Mouse (Mus musculus): ENCODE data around the gene Spert. TPM values are rescaled to one million over a fixed set of nuclear protein-coding genes. Genes with fewer than 3 reads are reported as not detected.

Spert gene
- total and polyA plus RNA-seq, 3 experiments, result 0.66 TPM; not detected in 2

GRCm38 (mm10) chr14:75540216-75540995, 52.5 kb downstream of the Spert start:
- H3K4me1 ChIP-seq (ENCODE audit: insufficient read depth, low read depth, low read length), result no peaks in the 10 kb centered on the region
- ATAC-seq (ENCODE audit: extremely low read depth, insufficient number of reproducible peaks, low FRiP score, poor library complexity, severe bottlenecking), result no peak
- no peaks in the 10 kb centered on the region for H3K27me3 ChIP-seq (ENCODE audit: insufficient read depth, low read length)
- DNase-seq (ENCODE audit: low spot score), result no peak
- no peaks in the 10 kb centered on the region for H3K9me3 ChIP-seq (replicated peaks)
- no peak for TF ChIP-seq POLR2AphosphoS5 (IDR thresholded peaks at IDR 0.05; ENCODE audit: insufficient replicate concordance, low read depth, low read length)
- no peak for TF ChIP-seq TAL1 (conservative IDR thresholded peaks at IDR 0.05; ENCODE audit: low read depth, low read length)
- no peak for TF ChIP-seq GATA2 (IDR thresholded peaks at IDR 0.05; ENCODE audit: borderline replicate concordance, low read depth, low read length)
- TF ChIP-seq CTCF (IDR thresholded peaks at IDR 0.05; ENCODE audit: low read depth, low read length), result no peak
- TF ChIP-seq GATA1 (IDR thresholded peaks at IDR 0.05; ENCODE audit: borderline replicate concordance, low read length), result no peak
- no peaks in the 10 kb centered on the region for H3K36me3 ChIP-seq (replicated peaks)
- no peak overlapping the region for H3K4me3 ChIP-seq (ENCODE audit: low read depth, low read length)

GRCm38 (mm10) chr14:75539205-75539604, 53.7 kb downstream of the Spert start:
- no peak overlapping the region for H3K4me3 ChIP-seq (ENCODE audit: low read depth, low read length)
- H3K4me1 ChIP-seq (ENCODE audit: insufficient read depth, low read depth, low read length), result no peaks in the 10 kb centered on the region
- ATAC-seq (ENCODE audit: extremely low read depth, insufficient number of reproducible peaks, low FRiP score, poor library complexity, severe bottlenecking) (no peak), DNase-seq (ENCODE audit: low spot score) (no peak)
- no peaks in the 10 kb centered on the region for H3K27me3 ChIP-seq (ENCODE audit: insufficient read depth, low read length)
- no peaks in the 10 kb centered on the region for H3K36me3 ChIP-seq (replicated peaks)
- no peaks in the 10 kb centered on the region for H3K9me3 ChIP-seq (replicated peaks)
- TF ChIP-seq TAL1 (conservative IDR thresholded peaks at IDR 0.05; ENCODE audit: low read depth, low read length) (no peak), POLR2AphosphoS5 (IDR thresholded peaks at IDR 0.05; ENCODE audit: insufficient replicate concordance, low read depth, low read length) (no peak), GATA1 (IDR thresholded peaks at IDR 0.05; ENCODE audit: borderline replicate concordance, low read length) (no peak), CTCF (IDR thresholded peaks at IDR 0.05; ENCODE audit: low read depth, low read length) (no peak), GATA2 (IDR thresholded peaks at IDR 0.05; ENCODE audit: borderline replicate concordance, low read depth, low read length) (no peak)

Other genes starting within 250 kb of the Spert start
- gene Siah3, start 137.1 kb downstream of the Spert start, total RNA-seq (2014; fragmentation: Nextera tagmentation), result not detected in 2 replicates
- 0.11 TPM in 1 of 2 replicates, not detected in the other for gene Siah3, start 137.1 kb downstream of the Spert start, total RNA-seq (2017)
- not detected in 2 replicates for gene Siah3, start 137.1 kb downstream of the Spert start, polyA plus RNA-seq (2012)
- not detected in 2 replicates for gene Erich6b, start 49.1 kb upstream of the Spert start, total RNA-seq (2014; fragmentation: Nextera tagmentation)
- 0.17 TPM in 1 of 2 replicates, not detected in the other for gene Erich6b, start 49.1 kb upstream of the Spert start, total RNA-seq (2017)
- gene Erich6b, start 49.1 kb upstream of the Spert start, polyA plus RNA-seq (2012), result not detected in 2 replicates
- 34.8 and 36.5 TPM in 2 replicates for gene Cog3, start 161.4 kb upstream of the Spert start, total RNA-seq (2014; fragmentation: Nextera tagmentation)
- gene Cog3, start 161.4 kb upstream of the Spert start, total RNA-seq (2017), result 34.1 and 34.8 TPM in 2 replicates
- gene Cog3, start 161.4 kb upstream of the Spert start, polyA plus RNA-seq (2012), result 5.0 and 6.2 TPM in 2 replicates
- gene Slc25a30, start 193.9 kb upstream of the Spert start, total RNA-seq (2014; fragmentation: Nextera tagmentation), result 33.9 and 40.4 TPM in 2 replicates
- gene Slc25a30, start 193.9 kb upstream of the Spert start, total RNA-seq (2017), result 20.3 and 20.5 TPM in 2 replicates
- 44.3 and 54.7 TPM in 2 replicates for gene Slc25a30, start 193.9 kb upstream of the Spert start, polyA plus RNA-seq (2012)